Mouse (Mus musculus) midbrain, embryonic 14.5 days (tissue): ENCODE measurements around the gene Gm49321. TPM values are rescaled to one million over a fixed set of nuclear protein-coding genes. Genes with fewer than 3 reads are reported as not detected.

Experiments
- ATAC-seq: fragments of 200-750 bp; cut with Nextera tagmentation; 2 replicates; pipeline ENCODE4 v1.8.0; 2017; ENCODE audit warnings: moderate number of reproducible peaks, moderate library complexity; ENCODE audit not compliant: low FRiP score, low TSS enrichment
- DNase-seq: peaks from one replicate; pipeline ENCODE4 v3.0.0-alpha.2; 2015
- H3K27ac ChIP-seq: fragments of 300-500 bp; sonication (generic); replicated peaks from 2 replicates; pipeline ENCODE4 v1.5.1; 2014; ENCODE audit warnings: mild to moderate bottlenecking, low read depth, low read length, moderate library complexity
- H3K27me3 ChIP-seq: fragments of 300-500 bp; sonication (generic); 2 replicates; pipeline ENCODE4 v1.6.1; 2014; ENCODE audit warnings: low read length, control low read depth, mixed read lengths; ENCODE audit not compliant: control insufficient read depth, insufficient read depth
- H3K36me3 ChIP-seq: fragments of 300-500 bp; sonication (generic); 2 replicates; pipeline ENCODE4 v1.6.1; 2014; ENCODE audit warnings: low read length, control low read depth; ENCODE audit not compliant: control insufficient read depth, insufficient read depth
- H3K4me1 ChIP-seq: fragments of 300-500 bp; sonication (generic); 2 replicates; pipeline ENCODE4 v1.6.1; 2014; ENCODE audit warnings: mild to moderate bottlenecking, antibody characterized with exemption, low read length, control low read depth; ENCODE audit not compliant: control insufficient read depth, insufficient read depth
- H3K4me2 ChIP-seq: fragments of 300-500 bp; sonication (generic); 2 replicates; pipeline ENCODE4 v1.6.1; 2014; ENCODE audit warnings: mild to moderate bottlenecking, low read length, moderate library complexity
- H3K4me3 ChIP-seq: fragments of 300-500 bp; sonication (generic); replicated peaks from 2 replicates; pipeline ENCODE4 v1.5.1; 2014; ENCODE audit warnings: low read depth, low read length
- H3K9ac ChIP-seq: fragments of 300-500 bp; sonication (generic); replicated peaks from 2 replicates; pipeline ENCODE4 v1.6.1; 2014; ENCODE audit warnings: mild to moderate bottlenecking, low read length, moderate library complexity
- H3K9me3 ChIP-seq: fragments of 300-500 bp; sonication (generic); 2 replicates; pipeline ENCODE4 v1.6.1; 2016; ENCODE audit warnings: low read length, control low read depth, mixed read lengths; ENCODE audit not compliant: control insufficient read depth
- WGBS: fragments of 180-500 bp; shearing (Covaris S2); extraction: QIAGEN DNeasy Blood & Tissue Kit; methylation state at CpG from one replicate; pipeline ENCODE4 v1.1.7; 2014; 5-methylcytosine and 5-hydroxymethylcytosine counted together
- polyA plus RNA-seq: library from polyadenylated mRNA; unstranded; fragments of >200 nt; fragmentation: Nextera tagmentation; extraction: Ambion mirVana; gene quantifications from 2 replicates; pipeline ENCODE4 v1.2.1, GENCODE M21; 2014

Gene Gm49321
- polyA plus RNA-seq, result 14.5 and 16.3 TPM in 2 replicates

DNA sequence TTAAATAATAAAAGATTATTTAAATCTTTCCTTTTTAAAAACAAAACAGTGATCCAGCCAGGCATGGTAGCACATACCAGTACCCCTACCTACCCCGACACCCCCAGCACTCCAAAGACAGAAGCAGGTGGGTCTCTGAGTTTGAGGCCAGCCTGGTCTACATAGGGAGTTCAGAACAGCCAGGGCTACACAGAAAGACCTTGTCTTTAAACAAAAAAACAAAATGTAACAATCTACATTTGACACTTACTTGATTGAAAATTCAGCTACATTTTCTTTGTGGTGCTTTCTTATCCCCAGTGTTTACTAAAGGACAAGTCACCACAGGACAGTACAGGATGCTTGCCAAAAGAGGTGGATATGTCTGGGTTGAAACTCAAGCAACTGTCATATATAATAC lies at the start of gene Gm49321:
Gene Gm49321, plus strand, starts transcription at position 301 of the 400 bp plus-strand sequence.
- DNase-seq, result no peak
- Histone ChIP-seq H3K9ac (no peak within 1 kb of the TSS), H3K36me3 (peaks cover 77% of the 10 kb centered on the region), H3K9me3 (no peaks in the 10 kb centered on the region), H3K4me1 (no peaks in the 10 kb centered on the region), H3K4me3 (no peak within 1 kb of the TSS), H3K27me3 (no peaks in the 10 kb centered on the region), H3K27ac (no peak within 1 kb of the TSS), H3K4me2 (no peak within 1 kb of the TSS)
- ATAC-seq, result no peak
- WGBS, result 95% methylated on average over 1 of the region's 1 CpGs

DNA sequence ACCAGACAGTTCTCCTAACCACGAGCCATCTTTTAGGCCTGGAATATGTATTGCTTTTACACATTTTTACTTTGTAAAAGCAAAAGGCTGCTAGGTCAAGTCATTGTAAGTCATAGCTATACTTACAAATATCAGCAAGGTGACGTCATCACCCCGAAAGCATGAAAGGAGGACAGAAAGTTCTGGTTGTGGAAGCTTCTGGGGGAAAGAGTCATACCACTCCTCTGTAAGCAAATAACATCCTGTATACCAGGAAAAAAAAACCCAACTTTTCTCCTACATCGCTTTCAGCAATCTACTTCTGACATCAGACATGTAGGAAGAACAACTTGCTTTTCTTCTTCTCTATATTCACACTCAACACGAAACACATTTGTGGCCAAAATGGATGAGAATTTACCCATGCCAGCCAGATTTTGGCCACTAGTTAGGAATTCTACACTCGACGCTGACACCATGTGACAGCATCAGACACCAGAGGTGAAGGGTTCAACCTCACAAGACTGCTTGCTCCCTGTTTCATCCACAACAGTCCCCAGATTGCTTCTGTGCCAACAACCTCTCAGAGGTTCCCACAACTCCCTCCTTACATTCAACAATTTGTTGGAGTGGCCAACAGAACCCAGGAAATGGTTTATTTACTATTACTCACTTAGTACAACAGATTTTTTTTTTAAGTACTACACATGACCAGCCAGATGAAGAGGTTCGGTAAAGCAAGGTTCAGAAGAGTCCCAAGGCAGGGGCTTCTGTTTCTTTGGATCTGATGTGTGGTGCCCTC lies 49.3 kb upstream of the Gm49321 start:
- Histone ChIP-seq H3K4me2 (no peak overlapping the region), H3K9ac (no peak overlapping the region), H3K4me1 (peaks cover 2% of the 10 kb centered on the region; the same call in 1 of the 2 replicates), H3K27ac (no peak overlapping the region), H3K4me3 (no peak overlapping the region), H3K27me3 (no peaks in the 10 kb centered on the region), H3K9me3 (no peaks in the 10 kb centered on the region), H3K36me3 (no peaks in the 10 kb centered on the region)
- DNase-seq (no peak), ATAC-seq (no peak)
- 91% methylated on average over 8 of the region's 8 CpGs for WGBS

DNA sequence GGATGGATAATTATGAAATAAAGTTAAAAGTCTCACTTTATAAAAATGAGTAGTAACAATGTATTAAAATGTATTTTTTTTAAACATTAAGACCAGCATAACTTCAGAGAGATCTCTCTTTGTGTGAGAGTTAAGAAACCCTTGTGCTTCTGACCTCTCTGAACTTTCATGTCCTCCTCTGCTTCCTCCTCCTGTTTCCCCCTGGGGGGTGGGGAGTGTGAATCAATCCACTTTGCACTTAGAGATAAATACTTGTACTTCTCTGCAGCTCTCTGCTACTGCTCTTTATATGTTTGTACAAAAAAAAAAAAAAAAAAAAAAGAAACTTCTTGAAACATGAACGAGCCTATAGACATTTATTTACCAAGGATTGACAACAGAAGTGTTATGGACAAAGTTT lies 47.9 kb upstream of the Gm49321 start:
- WGBS, result 66% methylated on average over 1 of the region's 1 CpGs
- Histone ChIP-seq H3K9ac (no peak overlapping the region), H3K36me3 (no peaks in the 10 kb centered on the region), H3K4me1 (peaks cover 8% of the 10 kb centered on the region; the same call in 1 of the 2 replicates), H3K27ac (no peak overlapping the region), H3K4me3 (no peak overlapping the region), H3K4me2 (no peak overlapping the region), H3K9me3 (no peaks in the 10 kb centered on the region), H3K27me3 (no peaks in the 10 kb centered on the region)
- ATAC-seq, result no peak
- no peak for DNase-seq

DNA sequence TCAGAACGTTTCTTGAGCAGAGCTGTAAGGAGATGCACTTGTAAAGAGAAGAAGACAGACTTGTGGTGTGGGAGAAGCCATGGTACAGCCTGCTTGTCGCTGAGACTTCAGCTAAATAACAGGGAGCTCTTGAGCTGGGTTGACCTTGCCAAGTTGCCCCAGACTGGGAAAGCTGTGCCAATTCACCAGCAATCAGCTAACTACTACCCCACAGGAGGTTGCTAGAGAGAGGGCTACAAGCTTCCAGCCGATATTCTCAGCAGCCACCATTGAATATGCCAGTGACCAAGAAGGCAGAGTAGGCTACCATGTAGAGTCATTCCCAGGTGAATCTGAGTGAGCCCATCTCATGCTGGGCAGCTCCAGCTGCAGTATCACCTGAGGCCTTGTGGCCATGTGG lies 47.4 kb upstream of the Gm49321 start:
- WGBS, result 77% methylated on average over 3 of the region's 3 CpGs
- H3K9ac ChIP-seq, result no peak overlapping the region
- peaks cover 8% of the 10 kb centered on the region; the same call in 1 of the 2 replicates for H3K4me1 ChIP-seq
- no peaks in the 10 kb centered on the region for H3K36me3 ChIP-seq
- H3K27ac ChIP-seq, result no peak overlapping the region
- no peaks in the 10 kb centered on the region for H3K9me3 ChIP-seq
- H3K4me3 ChIP-seq, result no peak overlapping the region
- DNase-seq (no peak), ATAC-seq (no peak)
- H3K27me3 ChIP-seq, result no peaks in the 10 kb centered on the region
- no peak overlapping the region for H3K4me2 ChIP-seq

DNA sequence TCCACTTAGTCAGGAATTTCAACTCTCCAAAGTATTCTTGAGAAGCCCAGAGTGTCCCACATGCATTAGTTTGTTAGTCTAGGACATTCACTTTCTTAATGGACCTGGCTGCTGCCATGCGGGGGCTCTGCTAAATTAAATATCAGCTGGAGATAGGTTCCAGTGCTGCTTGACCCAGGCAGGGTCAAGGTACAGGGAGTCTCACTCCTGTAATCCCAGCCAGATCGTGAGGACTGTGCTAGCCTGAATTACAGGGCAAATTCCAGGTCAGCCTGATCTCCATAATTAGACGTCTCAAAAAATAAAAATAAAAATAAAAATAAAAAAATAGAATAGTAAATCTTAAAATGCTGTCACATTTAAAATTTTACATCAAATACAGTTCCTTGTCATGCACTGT lies 44.8 kb upstream of the Gm49321 start:
- Histone ChIP-seq H3K27me3 (no peaks in the 10 kb centered on the region), H3K4me1 (peaks cover 8% of the 10 kb centered on the region; the same call in 1 of the 2 replicates), H3K4me3 (no peak overlapping the region), H3K9me3 (no peaks in the 10 kb centered on the region), H3K4me2 (no peak overlapping the region), H3K27ac (no peak overlapping the region), H3K9ac (no peak overlapping the region), H3K36me3 (no peaks in the 10 kb centered on the region)
- DNase-seq (no peak), ATAC-seq (no peak)
- 60% methylated on average over 3 of the region's 3 CpGs for WGBS

DNA sequence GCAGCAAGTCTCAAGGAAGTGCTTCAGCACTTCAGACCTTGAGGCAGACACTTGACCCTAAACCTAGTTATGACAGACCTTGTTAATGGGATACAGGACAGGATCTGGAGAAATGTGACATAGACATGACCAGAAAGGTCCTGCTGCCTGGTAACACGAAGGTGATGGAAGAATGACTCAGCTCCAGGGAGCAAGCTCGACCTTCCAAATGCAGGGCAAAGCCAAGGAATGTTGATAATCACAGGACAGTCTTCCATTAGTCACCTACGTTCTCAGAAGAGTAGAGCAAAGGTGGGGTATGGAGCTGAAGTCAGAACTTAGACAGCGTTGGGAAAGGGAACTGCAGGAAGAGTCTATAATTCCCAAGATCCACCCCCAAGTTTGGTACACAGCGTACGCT lies 42.6 kb upstream of the Gm49321 start:
- Histone ChIP-seq H3K9ac (no peak overlapping the region), H3K4me1 (peaks cover 8% of the 10 kb centered on the region; the same call in 1 of the 2 replicates), H3K4me2 (no peak overlapping the region), H3K27ac (no peak overlapping the region), H3K36me3 (no peaks in the 10 kb centered on the region), H3K4me3 (no peak overlapping the region), H3K9me3 (no peaks in the 10 kb centered on the region), H3K27me3 (no peaks in the 10 kb centered on the region)
- DNase-seq, result no peak
- no peak for ATAC-seq
- 81% methylated on average over 6 of the region's 6 CpGs for WGBS

DNA sequence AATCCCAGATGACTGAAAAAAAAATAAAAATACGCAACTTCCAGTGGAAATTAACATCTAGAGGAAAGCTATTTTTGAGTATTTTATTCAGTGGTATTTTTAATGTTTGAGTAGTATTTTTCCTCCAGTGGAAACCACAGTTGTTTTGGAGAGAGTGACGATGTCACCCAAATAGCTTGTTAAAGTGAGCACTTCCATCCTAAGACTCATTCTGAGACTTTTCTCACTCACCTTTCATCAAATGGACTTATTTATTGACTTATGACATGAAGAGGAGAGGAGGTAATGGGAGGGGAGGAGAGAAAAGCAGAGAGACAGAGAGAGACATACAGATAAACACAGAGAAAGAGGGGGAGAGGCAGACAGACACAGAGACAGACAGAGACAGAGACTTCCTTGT lies 41.8 kb upstream of the Gm49321 start:
- no peak overlapping the region for H3K4me3 ChIP-seq
- no peaks in the 10 kb centered on the region for H3K36me3 ChIP-seq
- ATAC-seq (no peak), DNase-seq (no peak)
- H3K9ac ChIP-seq, result no peak overlapping the region
- no peak overlapping the region for H3K4me2 ChIP-seq
- H3K27ac ChIP-seq, result no peak overlapping the region
- H3K4me1 ChIP-seq, result peaks cover 8% of the 10 kb centered on the region; the same call in 1 of the 2 replicates
- no peaks in the 10 kb centered on the region for H3K9me3 ChIP-seq
- H3K27me3 ChIP-seq, result no peaks in the 10 kb centered on the region
- WGBS, result 93% methylated on average over 2 of the region's 2 CpGs

DNA sequence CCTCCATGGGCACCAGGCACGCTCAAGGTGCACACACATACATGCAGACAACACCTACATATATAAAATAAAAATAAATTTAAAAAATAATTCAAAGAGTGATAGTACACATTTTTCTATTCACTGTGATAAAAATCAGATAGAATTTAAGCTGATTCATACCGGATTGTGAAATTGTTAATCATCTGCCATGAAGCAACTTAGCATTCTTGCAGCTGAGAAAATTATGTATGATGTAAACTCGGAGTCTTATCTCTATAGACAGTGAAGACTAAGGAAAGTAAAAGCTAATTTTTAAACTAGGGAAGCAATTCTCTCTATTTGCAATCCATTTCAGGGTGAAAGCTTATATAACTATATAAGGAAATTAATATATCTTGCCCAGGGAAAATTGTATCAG lies 41.0 kb upstream of the Gm49321 start:
- 86% methylated on average over 3 of the region's 3 CpGs for WGBS
- Histone ChIP-seq H3K36me3 (no peaks in the 10 kb centered on the region), H3K4me1 (peaks cover 8% of the 10 kb centered on the region; the same call in 1 of the 2 replicates), H3K9ac (no peak overlapping the region), H3K9me3 (no peaks in the 10 kb centered on the region), H3K4me2 (no peak overlapping the region), H3K4me3 (no peak overlapping the region), H3K27me3 (no peaks in the 10 kb centered on the region), H3K27ac (no peak overlapping the region)
- ATAC-seq (no peak), DNase-seq (no peak)

GRCm38 (mm10) chr12:73898281-73898680 lies 39.2 kb upstream of the Gm49321 start:
- WGBS, result 88% methylated on average over 2 of the region's 2 CpGs
- H3K27ac ChIP-seq, result no peak overlapping the region
- peaks cover 5% of the 10 kb centered on the region; the same call in 1 of the 2 replicates for H3K4me1 ChIP-seq

More at GRCm38 (mm10) chr12:73898281-73898680, 39.2 kb upstream of the Gm49321 start:
- DNase-seq, result no peak
- Histone ChIP-seq H3K4me3 (no peak overlapping the region), H3K4me2 (no peak overlapping the region), H3K36me3 (no peaks in the 10 kb centered on the region), H3K9ac (no peak overlapping the region), H3K9me3 (no peaks in the 10 kb centered on the region), H3K27me3 (no peaks in the 10 kb centered on the region)
- ATAC-seq, result no peak
